Mouse (Mus musculus): ENCODE data around the gene Rpp21.

Rpp21 gene

DNA sequence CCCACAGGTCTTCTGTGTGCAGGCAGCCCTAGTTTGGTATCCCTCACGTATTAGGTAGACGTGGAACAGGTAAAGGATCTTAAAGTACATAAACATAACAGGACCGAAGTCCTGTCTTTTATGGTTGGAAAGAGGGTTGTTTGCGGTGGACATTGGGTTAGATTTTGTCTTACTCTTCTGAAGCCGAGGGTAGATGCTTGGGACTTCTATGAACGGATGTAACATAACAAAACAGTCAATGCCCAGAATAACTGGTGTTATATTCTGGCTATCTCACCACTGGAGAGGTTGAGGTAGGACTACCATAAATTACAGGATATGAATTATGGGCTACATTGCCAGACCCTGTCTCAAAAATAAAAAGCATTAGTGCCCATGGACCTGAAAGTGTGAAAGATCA lies at the start of gene Rpp21:
Rpp21 (minus strand) TSS at position 101 of the 400 bp plus-strand sequence.
- DNase-seq (ENCODE audit: low read depth) = no peak

DNA sequence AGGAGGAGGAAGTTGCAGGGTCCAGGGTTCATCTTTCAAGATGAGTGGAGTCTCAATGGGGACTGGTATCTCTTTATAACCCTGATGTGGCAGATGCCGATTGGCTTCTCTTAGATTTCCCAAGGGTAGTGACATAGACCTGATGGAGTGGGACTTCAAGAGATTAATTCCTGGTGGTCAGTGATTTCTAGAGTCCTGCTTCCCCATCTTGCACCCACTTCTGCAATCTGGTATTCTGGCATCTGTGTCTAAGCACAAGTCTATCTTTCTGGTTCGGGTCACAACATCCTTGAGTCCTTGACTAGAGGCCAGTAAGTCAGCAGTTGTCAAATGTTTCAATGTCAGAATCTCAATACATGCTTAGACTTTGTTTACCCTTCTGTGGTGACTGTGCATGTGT lies 28.5 kb upstream of the Rpp21 start, which contains the start of gene H2-M10.2:
H2-M10.2 (minus strand) TSS at position 101 of the 400 bp plus-strand sequence.
- no peak for DNase-seq (ENCODE audit: low read depth)

DNA sequence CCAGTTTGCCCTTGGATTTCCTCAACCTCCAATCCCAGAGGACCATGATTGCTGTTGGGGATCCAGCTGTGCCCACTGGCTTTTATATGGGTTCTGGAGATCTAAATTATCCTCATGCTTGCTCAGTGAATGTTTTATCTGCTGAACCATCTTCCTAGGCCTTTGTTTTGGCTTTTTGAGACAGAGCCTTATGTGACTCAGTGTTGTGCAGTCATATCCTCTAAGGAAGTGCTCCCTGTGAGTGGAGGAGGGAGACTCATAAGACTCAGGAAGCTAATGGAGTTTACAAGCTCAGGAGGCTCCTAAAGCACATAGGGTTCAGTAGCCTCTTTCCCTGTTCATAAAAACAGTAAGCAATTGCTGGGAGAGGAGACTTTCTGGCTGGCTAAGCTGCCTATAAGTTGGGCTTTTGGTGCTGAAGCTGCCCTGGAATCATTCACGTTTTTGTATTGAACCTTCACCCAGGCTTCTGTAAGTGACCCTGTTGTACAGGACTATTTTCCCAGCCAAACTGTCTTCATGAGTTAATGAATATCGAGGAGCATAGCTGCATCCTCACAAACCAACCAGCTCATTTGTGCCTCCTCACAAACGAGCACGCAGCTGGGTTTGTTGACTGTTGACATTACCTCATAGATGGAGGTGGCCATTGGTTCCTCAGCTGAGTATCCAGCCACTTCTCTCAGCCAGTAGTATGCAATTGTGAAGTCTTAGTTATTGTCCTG lies 23.8 kb upstream of the Rpp21 start:
- no peak for DNase-seq (ENCODE audit: low read depth)

DNA sequence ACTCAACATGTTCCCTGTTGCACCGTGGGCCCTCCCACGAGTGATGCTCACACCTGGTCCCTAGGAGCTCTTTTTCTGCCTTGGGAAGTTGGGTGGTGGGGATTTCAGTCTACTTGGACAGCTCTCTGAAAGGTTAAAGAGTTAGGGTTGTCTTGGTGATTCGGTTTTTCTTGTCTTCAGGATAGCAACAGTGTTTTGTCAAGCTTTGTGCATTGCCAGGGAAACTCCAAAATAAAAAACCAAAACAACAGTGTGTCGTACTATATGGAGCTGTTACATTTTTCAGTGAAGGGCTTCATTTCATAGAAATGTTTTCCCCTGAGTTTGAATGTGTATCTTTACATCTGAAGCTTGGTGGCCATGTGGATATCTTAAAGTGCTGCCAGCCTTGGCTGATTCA lies 16.9 kb upstream of the Rpp21 start:
- peak; percentile 36 for DNase-seq (ENCODE audit: low read depth)

DNA sequence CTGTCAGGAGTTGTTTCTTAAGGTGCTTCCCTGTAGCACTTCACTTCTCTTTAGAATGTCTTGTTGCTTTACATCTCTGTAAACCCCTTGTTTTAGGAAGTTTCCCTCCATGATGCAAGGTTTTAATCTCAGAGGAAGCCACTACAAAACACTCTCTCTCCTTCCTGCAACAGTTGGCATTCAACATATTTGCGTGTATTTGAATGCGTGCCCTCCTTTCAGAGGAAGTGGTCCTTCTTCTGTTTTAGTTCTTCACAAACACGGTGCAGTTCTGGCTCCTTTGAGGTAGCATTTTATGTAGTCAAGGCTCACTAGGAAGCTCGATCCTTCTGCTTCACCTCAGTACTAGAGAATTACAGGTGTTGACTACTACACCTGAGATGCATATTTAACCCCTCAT lies 15.9 kb upstream of the Rpp21 start:
- peak; percentile 61 for DNase-seq (ENCODE audit: low read depth)

DNA sequence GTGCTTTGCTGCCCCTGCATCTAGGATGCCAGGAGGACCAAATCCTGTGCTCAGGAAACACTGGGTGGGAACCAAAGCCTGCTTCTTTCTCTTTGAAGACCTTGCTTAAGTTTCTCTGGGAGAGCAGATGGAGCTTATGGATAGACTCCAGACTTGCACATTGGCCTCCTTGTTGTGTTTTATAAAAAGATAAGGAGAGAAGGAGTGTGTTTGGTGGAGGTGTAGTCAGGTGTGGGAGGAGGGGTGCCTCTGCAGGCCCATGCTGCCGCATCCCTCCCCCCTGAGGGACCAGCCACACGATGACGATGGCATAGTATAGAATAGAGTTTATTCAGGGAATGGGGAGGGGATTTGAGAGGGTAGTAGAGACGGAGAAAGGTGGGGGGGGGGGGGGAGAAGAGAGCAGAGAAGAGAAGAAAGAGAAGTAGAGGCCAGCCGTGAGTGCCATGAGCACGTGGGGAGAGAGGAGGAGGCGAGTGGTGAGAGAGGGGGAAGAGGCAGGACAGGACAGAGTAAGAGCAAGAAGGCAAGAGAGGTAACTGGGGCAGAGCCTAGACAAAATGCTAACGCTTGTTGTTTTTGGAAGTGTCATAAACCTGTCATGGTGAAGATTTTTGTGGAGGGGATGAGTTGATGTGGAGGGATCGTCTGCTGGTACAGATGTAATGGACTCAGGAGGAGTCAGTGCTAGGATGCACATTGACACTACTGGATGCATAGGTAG lies 14.9 kb upstream of the Rpp21 start:
- DNase-seq (ENCODE audit: low read depth) = no peak

DNA sequence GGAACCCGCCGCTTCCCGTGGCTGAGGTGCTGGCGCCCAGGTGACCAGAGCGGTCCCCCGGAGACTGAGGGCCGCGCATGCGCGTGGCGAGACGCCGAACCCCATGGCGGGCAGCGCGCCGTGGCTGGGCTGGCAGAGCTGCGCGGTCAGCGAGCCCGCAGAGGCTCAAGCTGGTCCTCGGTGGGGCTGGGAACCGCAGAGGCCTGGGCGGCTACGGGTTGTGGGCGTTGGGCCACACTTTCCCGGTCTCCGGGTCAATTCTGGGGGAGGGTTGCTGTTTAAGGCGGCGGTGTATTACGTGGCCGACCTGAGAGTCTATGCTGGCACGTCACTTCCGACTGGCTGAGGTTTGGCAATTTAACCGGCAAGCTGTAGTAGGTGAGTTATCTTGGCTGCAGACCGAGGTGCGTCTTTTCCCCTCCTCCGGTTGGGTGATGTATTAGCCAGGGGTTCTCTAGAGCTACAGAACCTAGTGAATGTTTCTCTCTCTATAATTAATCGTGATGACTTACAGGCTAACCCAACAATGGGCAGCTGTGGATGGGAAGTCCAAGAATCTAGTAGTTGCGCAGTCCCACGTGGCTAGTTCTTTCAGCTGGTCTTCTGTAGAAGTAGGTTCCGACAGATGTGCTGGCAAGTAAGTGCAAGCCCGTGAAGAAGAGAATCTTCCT lies 13.9 kb upstream of the Rpp21 start, which contains the start of gene Trim39:
Trim39 (minus strand) TSS at position 662 of the 671 bp plus-strand sequence.
- peak; percentile 94 for DNase-seq (ENCODE audit: low read depth)

DNA sequence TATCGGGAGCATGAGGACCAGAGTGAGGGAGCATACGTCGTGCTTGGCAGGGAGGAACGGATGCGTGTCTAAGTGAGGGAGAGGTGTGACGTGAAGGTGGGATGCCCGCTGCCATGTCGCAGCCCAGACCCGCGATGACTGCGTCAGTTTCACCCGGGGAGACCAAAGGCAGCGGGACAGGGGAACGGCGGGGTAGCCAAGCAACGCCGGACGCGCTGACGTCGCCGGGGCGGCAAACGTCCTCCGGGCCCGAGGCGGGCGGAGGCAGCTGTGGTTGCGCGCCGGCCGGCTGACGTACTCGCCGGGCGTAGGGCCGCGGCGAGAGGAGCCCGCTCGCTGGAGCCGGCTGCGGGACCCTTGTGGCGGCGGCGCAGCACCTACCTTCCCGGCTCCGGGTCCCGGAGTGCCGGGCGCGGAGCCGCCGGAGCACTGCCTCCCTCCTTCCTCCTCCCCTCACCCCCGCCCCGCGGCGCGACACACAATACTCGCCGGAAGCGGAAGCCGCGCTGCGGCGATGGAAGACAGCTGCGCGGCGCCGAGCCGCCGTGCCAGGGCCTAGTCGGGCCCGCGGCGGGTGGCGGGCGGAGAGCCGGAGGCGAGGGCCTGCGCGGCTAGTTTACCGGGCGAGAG lies 13.2 kb upstream of the Rpp21 start:
- peak; percentile 95 for DNase-seq (ENCODE audit: low read depth)

DNA sequence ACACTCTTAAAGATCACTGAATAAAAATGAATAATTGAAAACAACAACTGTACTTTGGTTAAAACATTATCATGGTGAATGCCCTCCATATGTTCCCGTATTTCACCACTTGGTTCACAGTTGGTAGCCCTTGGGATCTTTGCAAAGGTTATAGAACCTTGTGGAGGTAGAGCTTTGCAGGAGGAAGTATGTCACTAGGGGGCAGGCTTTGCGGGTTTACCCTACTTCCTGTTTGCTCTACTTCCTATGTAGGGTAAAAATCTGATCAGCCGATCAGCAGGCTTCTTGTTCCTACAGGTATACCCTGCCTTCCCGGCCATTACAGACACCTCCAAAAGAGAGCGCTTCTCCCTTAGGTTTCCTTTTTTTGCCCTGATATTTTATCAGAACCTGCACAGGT lies 8.0 kb upstream of the Rpp21 start:
- peak; percentile 89 for DNase-seq (ENCODE audit: low read depth)

DNA sequence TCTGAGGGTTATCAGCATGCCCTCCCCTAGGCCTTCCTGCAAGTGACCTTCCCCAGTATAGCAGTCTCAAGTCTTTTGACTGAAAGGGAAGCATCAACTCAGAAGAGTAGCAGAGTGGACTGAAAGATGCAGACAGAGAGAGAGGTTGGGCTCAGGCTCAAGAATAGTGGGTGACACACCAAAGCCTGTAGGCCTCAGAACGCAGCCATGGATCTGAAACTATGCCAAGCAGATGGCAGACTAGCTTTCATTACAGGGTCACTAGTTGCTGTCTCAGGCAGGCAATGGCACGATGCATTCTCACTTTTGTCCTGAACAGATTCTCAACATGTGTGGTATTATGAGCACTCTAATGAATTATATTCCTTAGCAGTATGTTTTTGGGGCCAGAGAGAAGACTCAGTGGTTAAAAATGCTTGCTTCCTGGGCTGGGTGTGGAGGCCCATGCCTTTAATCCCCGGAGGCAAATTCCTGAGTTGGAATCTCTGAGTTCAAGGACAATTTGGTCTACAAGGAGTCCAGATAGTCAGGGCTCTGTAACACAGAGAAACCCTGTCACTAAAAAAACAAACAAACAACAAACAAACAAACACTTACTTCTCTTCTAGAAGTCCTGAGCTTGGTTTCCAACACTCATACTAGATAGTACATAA lies 6.5 kb upstream of the Rpp21 start:
- DNase-seq (ENCODE audit: low read depth) = no peak

DNA sequence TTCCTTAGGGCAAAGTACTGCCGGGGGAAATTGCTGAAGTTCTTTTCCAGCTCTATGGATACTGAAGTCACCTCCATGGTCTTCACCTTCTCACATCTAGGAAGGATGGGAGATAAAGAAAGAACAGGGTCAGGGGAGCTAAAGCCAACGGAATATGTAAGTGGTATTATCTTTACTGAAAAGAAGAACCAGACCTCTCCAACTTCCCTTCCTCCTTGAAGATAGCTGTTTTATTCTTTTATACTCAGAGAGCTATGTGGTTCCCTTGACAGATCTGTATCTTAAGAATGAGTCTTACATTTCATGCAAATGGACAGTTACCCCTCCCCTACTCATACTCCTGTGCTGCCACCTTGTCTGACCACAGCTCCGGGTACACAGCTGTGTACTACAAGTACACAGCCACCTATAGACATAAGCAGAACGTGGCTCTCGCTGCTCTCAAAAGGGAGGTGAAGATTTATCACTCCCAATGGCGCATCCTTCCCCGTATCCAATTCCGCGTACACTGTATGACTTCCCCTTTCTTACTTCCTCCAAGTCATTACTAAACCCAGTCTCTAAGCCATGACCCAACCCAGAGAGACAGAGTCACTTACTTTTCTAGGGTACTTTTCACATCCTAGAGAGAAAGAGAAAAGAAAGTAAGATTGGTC lies 3.8 kb upstream of the Rpp21 start:
- no peak for DNase-seq (ENCODE audit: low read depth)

DNA sequence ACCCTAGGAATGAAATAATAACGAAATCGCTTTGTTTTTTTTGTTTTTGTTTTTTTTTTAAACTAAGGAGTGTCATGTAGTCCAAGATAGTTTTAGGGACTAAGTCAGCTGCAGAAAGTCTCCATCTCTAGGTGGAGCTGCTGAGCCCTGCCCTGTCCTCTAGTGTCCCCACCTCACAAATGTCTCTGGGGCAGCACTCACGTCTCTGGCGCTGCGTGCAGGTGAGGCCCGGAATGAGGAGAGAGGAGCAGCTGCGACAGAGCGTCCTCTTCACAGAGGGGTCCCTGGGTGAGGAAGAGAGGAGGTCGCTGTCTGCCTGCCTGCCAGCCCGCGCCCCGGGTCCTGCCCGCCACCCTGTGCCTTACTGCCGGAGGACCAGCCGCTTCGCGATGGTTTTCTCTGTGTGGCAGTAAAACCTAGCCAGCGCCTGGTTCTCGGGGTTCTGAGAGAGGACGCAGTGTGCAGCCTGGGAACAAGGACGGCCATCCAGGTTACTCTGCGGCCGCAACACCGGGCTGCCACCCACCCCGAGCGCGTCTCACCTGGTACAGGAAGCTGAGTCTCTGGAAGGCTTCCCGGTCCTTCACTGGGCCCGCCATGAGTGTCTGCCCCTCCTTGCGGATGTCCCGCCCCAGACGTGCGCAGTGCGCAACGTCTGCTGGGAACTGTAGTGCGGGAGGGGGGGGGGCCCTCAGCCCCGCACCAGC lies 475 bp downstream of the Rpp21 start:
- peak; percentile 85 for DNase-seq (ENCODE audit: low read depth)

DNA sequence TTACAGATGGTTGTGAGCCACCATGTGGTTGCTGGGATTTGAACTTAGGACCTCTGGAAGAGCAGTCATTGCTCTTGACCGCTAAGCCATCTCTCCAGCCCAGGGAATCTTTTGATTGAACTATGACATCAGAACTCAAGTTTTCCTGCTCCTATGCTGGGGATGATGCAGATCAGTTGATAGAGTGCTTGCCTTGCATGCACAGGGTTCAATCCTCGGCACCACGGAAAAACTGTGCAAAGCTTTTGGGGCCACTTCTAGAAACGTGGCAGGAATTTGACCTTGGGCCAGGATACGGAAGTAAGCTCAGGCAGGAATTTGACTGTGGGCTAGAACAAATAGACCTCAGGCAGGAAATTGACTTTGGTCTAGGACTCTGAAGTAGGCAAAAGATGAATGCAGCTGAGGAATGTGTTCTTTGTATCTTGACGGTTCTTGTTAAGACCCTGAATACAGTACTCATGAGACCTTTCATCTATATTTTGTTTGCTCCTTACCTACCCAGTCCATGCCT lies 4.7 kb downstream of the Rpp21 start:
- peak; percentile 50 for DNase-seq (ENCODE audit: low read depth)

DNA sequence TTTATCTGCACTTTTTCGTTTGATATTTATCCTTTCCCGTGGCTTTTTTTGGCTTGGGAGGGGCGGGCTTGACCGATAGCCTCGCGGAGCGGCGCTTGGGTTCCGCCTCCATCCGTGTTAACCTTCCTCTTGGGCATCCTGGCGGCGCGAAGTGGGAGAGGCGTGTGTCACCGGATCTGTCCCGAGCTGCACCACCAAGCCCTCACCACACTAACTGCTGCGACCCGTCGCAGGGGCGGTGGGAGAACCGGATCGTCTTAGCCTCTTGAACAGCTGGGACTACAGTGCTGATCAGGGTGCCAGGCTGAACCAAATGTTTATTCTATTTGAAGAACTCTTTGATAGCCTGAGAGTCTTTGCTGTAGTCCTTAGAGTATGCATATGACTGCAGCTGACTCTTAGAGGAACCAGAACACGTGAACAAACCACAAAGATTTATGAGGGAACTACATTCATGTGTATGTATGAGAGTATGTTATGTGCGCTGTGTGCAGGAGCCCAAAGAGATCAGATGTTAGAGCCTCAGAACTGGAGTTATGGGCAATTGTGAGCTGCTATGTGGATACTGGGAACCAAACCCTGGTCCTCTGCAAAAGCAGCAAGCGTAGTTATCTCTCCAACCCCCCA lies 5.5 kb downstream of the Rpp21 start:
- DNase-seq (ENCODE audit: low read depth) = peak; percentile 66

DNA sequence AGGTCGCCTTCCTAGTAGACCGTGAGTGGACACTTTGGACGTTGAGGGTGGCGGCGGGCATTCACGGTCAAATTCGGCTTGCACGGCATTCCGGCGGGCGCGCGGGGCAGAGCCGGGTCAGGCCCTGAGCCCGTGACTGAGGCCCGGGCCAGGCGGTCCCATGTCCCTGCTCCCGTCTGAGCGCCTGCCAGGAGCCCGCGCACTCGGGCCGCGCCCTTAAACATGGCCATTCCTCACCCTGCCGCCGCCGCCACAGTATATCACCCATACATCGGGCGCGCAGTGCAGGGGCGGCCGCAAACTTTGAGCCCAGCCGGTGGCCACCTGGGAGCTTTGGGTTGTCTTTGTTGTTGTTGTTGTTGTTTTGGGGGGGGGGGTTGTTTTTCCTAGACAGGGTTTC lies 9.0 kb downstream of the Rpp21 start:
- DNase-seq (ENCODE audit: low read depth) = no peak

DNA sequence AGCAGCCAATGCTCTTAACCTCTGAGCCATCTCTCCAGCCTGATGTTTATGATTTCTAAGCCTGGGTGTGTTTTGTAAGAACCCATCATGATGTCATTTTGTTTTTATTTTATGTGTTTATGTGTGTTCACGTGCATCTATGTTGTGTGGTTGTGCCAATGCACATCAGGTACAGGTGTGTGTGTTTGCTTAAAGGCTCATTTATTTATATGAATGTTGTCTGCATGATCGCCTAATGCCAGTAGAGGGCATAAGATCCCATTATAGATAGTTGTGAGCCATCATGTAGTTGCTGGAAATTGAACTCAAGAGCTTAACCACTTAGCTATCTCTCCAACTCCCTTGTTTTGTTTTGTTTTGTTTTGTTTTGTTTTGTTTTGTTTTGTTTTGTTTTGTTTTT lies 12.1 kb downstream of the Rpp21 start:
- peak; percentile 41 for DNase-seq (ENCODE audit: low read depth)

DNA sequence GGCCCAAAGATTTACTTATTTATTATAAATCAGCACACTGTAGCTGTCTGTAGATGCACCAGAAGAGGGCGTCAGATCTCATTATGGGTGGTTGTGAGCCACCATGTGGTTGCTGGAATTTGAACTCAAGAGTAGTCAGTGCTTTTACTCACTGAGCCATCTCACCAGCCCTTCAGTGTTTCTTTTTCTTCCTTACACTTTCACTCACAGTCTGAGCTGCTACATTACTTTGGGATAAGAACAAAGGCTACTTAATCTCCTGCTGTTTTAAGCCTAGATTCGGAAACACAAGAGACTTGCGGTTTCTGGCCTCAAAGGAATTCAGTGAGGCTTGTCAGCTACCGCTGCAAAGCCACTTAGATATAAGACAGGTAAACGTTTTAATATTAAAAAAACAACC lies 13.8 kb downstream of the Rpp21 start:
- DNase-seq (ENCODE audit: low read depth) = no peak

DNA sequence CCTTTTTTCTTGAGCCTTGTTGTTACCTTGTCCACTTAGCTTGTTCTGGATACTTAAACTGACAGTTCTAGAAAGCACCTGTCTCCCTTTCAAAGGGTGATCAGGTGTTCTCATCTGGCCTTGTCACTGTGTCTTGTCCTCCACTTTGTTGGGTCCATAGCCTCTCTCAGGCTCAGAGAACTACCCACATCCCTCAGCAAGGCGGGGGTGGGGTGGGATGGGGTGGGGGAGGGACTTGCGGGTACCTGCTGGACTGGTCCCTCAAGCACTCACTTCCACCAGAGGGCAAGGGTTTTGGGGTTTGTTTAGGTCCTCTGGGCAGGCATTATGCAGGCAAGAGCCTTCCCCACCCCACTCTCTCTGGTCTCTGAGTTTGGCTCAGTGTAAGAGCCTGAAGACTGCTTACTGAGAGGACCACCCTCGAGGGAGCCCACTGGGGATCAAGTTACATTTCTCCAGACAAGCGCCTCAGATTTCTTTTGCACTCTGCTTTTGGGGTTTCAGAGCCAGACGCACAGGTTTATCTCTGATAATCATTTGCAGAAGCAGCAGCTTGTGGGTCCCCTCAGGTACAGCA lies 17.1 kb downstream of the Rpp21 start:
- DNase-seq (ENCODE audit: low read depth) = no peak

DNA sequence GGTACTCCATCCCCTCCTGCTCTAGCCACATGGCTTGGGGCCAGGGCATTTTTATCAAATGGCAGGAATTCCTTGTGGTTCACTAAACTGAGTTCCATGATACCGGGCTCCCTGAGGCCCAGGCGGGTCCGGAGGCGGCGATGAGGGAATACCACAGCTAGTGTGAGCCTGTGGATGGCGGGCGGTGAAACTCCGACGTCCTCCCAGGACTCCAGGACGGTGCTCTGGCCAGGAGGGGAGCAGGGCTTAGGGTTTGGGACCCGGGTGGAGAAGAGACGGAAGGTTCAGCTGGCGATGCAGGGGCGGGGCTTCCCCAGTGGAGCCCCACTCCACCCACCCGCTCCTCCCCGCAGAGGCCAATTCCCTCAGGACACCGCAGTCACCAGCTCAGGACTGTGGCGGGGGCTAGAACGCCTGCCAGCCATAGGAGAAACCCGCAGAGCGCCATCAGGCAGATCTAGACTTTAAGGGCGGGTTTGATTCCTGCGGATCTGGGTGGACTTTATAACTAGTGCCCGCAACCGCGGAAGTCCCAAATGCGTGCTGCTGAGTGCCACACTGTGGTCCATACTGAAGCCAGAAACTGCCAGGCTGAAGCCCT lies 20.4 kb downstream of the Rpp21 start:
- DNase-seq (ENCODE audit: low read depth) = peak; percentile 37

Measured in naive thymus-derived CD4-positive, alpha-beta T cell, adult 2 months (primary cell).